Mouse (Mus musculus) kidney, adult 2 months (tissue): ENCODE data around the gene Dcun1d2.

Experiments
- CTCF ChIP-seq: fragments of 200-500 bp; conservative IDR thresholded peaks from 2 replicates; pipeline ENCODE4 v1.5.1; 2011; ENCODE audit warnings: low read depth, mild to moderate bottlenecking, control low read depth, low read length, moderate library complexity, mixed read lengths; ENCODE audit not compliant: insufficient read depth, insufficient read length
- POLR2A ChIP-seq: fragments of 200-500 bp; IDR thresholded peaks from one replicate; pipeline ENCODE4 v1.6.1; 2011; ENCODE audit warnings: low read depth, low read length, control low read depth

DNA sequence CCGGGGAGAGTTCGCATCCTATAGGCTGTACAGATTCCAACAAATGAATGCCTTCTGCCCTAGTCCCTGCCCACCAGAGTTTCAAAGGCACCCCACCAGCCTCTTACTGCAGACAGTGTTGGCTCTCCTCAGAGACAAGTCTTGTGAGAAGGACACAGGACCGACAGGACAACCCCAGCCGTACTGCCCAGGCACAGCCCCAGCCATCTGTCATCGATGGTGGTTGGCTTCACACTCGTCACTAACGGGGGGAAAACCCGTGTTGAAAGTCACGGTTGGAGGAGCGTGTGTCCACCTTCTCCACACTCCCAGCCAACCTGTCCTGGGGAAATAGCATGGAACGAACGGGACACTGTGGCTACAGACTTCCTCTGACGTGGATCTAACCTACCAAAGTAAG, 53.1 kb downstream of the Dcun1d2 start:
- TF ChIP-seq CTCF (no peak), POLR2A (no peak)
